Mouse (Mus musculus) forebrain, embryonic 14.5 days (tissue): ENCODE results near the gene Nek8. TPM values are rescaled to one million over a fixed set of nuclear protein-coding genes. Genes with fewer than 3 reads are reported as not detected.
"Not testable (repeated sequence)": the region's sequence is repeated elsewhere in the genome, so short reads cannot be mapped to it uniquely, and the experiment has no call there.

Experiments used
- ATAC-seq: fragments of 200-750 bp; cut with Nextera tagmentation; 2 replicates; pipeline ENCODE4 v1.8.0; 2017; ENCODE audit warnings: mild to moderate bottlenecking, moderate library complexity
- DNase-seq: peaks from one replicate; pipeline ENCODE4 v3.0.0-alpha.2; 2015; ENCODE audit warnings: low spot score
- H3K27ac ChIP-seq: fragments of 300-500 bp; sonication (generic); 2 replicates; pipeline ENCODE4 v1.5.1; 2014; ENCODE audit warnings: low read depth, mild to moderate bottlenecking, control low read depth, low read length, moderate library complexity
- H3K27me3 ChIP-seq: fragments of 300-500 bp; sonication (generic); replicated peaks from 2 replicates; pipeline ENCODE4 v1.6.1; 2014; ENCODE audit warnings: low read length, control low read depth, mixed read lengths; ENCODE audit not compliant: control insufficient read depth, insufficient read depth
- H3K36me3 ChIP-seq: fragments of 300-500 bp; sonication (generic); 2 replicates; pipeline ENCODE4 v1.6.1; 2014; ENCODE audit warnings: low read length, control low read depth; ENCODE audit not compliant: control insufficient read depth, insufficient read depth
- H3K4me1 ChIP-seq: fragments of 300-500 bp; sonication (generic); 2 replicates; pipeline ENCODE4 v1.6.1; 2014; ENCODE audit warnings: antibody characterized with exemption, low read length, control low read depth; ENCODE audit not compliant: control insufficient read depth, insufficient read depth
- H3K4me2 ChIP-seq: fragments of 300-500 bp; sonication (generic); 2 replicates; pipeline ENCODE4 v1.6.1; 2014; ENCODE audit warnings: mild to moderate bottlenecking, control low read depth, low read length
- H3K4me3 ChIP-seq: fragments of 300-500 bp; sonication (generic); 2 replicates; pipeline ENCODE4 v1.5.1; 2014; ENCODE audit warnings: low read depth, low read length, control low read depth
- H3K9ac ChIP-seq: fragments of 300-500 bp; sonication (generic); 2 replicates; pipeline ENCODE4 v1.6.1; 2014; ENCODE audit warnings: mild to moderate bottlenecking, low read length, control low read depth, moderate library complexity
- H3K9me3 ChIP-seq: fragments of 300-500 bp; sonication (generic); replicated peaks from 2 replicates; pipeline ENCODE4 v1.6.1; 2016; ENCODE audit warnings: low read length, control low read depth, mixed read lengths; ENCODE audit not compliant: control insufficient read depth
- WGBS: fragments of 180-500 bp; shearing (Covaris S2); extraction: QIAGEN DNeasy Blood & Tissue Kit; methylation state at CpG from one replicate; pipeline ENCODE4 v1.1.7; 2014; 5-methylcytosine and 5-hydroxymethylcytosine counted together
- polyA plus RNA-seq: library from polyadenylated mRNA; unstranded; fragments of >200 nt; fragmentation: Nextera tagmentation; extraction: Ambion mirVana; gene quantifications from 2 replicates; pipeline ENCODE4 v1.2.1, GENCODE M21; 2014

Gene Nek8
- polyA plus RNA-seq, 1 experiment from 2014 or later = 5.5 TPM

DNA sequence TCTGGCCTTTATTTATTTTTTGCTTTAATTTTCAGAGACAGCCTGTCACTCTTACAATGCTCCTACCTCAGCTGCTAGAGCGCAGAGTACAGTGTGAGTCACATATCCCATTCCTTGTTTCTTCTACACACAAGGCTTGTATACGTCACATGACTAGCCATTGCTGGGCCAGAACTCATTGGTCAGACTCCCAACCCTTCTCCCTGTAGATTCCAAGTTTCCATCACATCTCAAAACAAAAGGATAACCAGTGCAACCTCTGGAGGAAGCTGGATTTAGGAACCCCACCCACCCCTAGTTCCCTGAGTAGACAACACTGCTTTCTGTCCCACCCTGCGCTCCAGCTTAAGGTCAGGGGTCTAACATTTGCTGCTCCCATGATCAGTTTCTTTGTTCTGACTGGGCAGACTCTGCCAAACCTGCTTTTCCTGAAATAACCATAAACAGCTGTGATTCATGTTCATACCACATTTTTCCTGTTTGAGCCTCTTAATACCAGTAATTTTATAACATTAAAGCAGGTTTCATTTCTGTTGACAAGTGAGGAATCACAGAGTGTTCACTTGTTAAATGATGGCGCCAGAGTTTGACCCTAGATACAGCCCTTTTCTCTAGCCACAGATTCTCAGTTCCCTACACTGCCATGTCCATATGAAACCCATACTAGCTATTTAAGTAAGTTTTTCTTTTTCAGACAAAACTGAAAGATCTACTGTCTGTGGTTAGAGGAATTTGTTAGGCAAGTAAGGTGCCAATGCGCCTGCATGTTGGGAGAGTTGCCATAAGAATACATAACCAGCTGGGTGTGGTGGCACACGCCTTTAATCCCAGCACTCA lies 29.6 kb downstream of the Nek8 start:
- Histone ChIP-seq H3K36me3 (peaks cover 79% of the 10 kb centered on the region), H3K27me3 (no peaks in the 10 kb centered on the region), H3K9ac (no peak overlapping the region), H3K27ac (no peak overlapping the region), H3K9me3 (no peaks in the 10 kb centered on the region), H3K4me1 (peaks cover under 1% of the 10 kb centered on the region), H3K4me2 (no peak overlapping the region), H3K4me3 (no peak overlapping the region)
- 93% methylated on average over 6 of the region's 6 CpGs for WGBS
- ATAC-seq = no peak
- no peak for DNase-seq

DNA sequence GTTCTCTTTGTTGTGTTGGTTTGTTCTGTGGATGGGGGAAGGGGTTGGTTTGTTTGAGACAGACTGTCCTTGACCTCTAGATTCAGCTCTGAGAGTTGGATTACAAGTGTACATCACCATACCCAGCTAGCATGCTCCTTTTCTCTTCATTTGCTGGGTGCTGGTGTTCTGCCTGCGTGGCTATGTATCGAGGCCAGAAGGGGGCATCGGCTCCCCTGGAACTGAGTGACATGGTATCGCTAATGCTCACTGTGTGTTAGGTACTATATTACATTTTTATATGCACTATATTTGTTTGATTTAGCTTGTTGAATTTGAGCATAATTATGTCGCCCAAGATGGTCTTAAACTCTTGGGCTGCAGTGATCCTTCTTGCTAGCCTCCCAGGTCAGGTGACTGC lies 30.3 kb downstream of the Nek8 start:
- no peak overlapping the region for H3K27ac ChIP-seq
- no peaks in the 10 kb centered on the region for H3K9me3 ChIP-seq
- no peak overlapping the region for H3K4me3 ChIP-seq
- H3K9ac ChIP-seq = no peak overlapping the region
- no peaks in the 10 kb centered on the region for H3K4me1 ChIP-seq
- ATAC-seq (no peak), DNase-seq (no peak)
- H3K27me3 ChIP-seq = no peaks in the 10 kb centered on the region
- no peak overlapping the region for H3K4me2 ChIP-seq
- peaks cover 76% of the 10 kb centered on the region for H3K36me3 ChIP-seq
- WGBS = 91% methylated on average over 5 of the region's 5 CpGs

DNA sequence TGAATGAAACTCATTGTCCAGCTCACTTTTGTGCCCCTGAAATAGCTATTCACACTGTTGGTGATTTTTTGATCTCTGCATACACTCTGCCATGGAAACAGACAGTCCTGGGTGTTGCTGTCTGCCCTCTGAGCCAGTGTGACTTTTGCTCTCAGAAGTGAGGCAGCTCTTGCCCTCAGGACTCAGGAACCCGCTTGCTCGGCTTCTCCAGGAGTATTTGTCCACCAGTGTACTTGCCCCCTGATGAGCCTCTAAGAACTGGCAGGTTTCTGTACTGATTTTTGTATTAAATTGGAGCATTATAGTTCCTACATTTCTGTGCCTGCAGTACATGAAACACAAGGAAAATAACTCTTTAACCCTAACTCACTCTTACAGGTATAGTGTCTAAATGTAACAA lies 33.0 kb downstream of the Nek8 start:
- H3K9me3 ChIP-seq = no peaks in the 10 kb centered on the region
- H3K4me1 ChIP-seq = no peaks in the 10 kb centered on the region
- no peaks in the 10 kb centered on the region for H3K27me3 ChIP-seq
- no peak overlapping the region for H3K27ac ChIP-seq
- no peak for DNase-seq
- H3K36me3 ChIP-seq = peaks cover 52% of the 10 kb centered on the region
- WGBS = 86% methylated on average over 2 of the region's 2 CpGs
- no peak overlapping the region for H3K4me3 ChIP-seq
- no peak overlapping the region for H3K4me2 ChIP-seq
- ATAC-seq = no peak
- no peak overlapping the region for H3K9ac ChIP-seq

DNA sequence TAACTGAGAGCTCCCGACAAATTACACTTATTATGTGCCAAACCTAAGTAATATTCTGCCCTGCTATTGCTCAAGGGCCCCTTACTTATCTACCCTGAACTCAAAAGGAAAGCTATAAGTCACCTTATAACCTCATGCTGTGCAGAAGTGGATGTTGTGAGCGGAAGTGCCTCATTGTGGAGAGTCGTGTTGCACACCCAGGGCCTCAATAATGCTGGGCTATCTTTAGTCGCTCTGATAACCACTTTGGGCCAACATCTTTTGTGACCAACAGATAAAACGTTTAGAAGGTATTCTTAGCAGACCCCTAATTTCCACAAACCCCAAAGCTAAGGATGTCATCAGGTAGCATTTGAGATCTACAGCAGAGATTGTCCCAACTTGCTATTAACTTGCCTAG lies 35.8 kb downstream of the Nek8 start:
- no peak overlapping the region for H3K4me2 ChIP-seq
- H3K9ac ChIP-seq = no peak overlapping the region
- H3K27me3 ChIP-seq = no peaks in the 10 kb centered on the region
- H3K9me3 ChIP-seq = no peaks in the 10 kb centered on the region
- H3K36me3 ChIP-seq = peaks cover 27% of the 10 kb centered on the region
- no peak overlapping the region for H3K27ac ChIP-seq
- H3K4me3 ChIP-seq = no peak overlapping the region
- no peaks in the 10 kb centered on the region for H3K4me1 ChIP-seq
- ATAC-seq = no peak
- WGBS = 86% methylated on average over 5 of the region's 5 CpGs
- no peak for DNase-seq

DNA sequence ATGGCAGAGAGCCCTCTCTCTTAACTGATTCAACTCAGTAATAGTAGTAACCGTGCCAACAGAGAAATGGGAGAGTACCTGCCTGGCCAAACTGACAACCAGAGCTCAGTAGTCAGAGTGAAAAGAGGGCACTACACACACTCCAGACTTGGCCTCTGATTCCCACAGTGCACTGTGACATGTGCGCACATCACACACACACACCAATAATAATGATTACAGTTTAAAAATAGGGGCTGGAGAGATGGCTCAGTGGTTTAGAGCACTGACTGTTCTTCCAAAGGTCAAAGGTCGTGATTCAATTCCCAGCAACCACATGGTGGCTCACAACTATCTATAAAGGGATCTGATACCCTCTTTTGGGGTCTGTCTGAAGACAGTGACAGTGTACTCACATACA lies 38.5 kb downstream of the Nek8 start:
- Histone ChIP-seq H3K9ac (no peak overlapping the region), H3K4me1 (no peaks in the 10 kb centered on the region), H3K4me2 (no peak overlapping the region), H3K27me3 (no peaks in the 10 kb centered on the region), H3K4me3 (no peak overlapping the region), H3K27ac (no peak overlapping the region), H3K36me3 (peaks cover 2% of the 10 kb centered on the region; the same call in 1 of the 2 replicates), H3K9me3 (no peaks in the 10 kb centered on the region)
- no peak for ATAC-seq
- no peak for DNase-seq
- 94% methylated on average over 3 of the region's 3 CpGs for WGBS

- ATAC-seq = no peak
- no peaks in the 10 kb centered on the region for H3K9me3 ChIP-seq
- no peak overlapping the region for H3K27ac ChIP-seq
- 67% methylated on average over 4 of the region's 4 CpGs for WGBS
- no peak overlapping the region for H3K9ac ChIP-seq
- H3K4me2 ChIP-seq = no peak overlapping the region
- H3K4me1 ChIP-seq = no peaks in the 10 kb centered on the region
- H3K27me3 ChIP-seq = no peaks in the 10 kb centered on the region
- H3K36me3 ChIP-seq = no peaks in the 10 kb centered on the region
- DNase-seq = no peak
- H3K4me3 ChIP-seq = no peak overlapping the region
These were observed 38.9 kb downstream of the Nek8 start for GRCm38 (mm10) chr11:78137584-78137983.

DNA sequence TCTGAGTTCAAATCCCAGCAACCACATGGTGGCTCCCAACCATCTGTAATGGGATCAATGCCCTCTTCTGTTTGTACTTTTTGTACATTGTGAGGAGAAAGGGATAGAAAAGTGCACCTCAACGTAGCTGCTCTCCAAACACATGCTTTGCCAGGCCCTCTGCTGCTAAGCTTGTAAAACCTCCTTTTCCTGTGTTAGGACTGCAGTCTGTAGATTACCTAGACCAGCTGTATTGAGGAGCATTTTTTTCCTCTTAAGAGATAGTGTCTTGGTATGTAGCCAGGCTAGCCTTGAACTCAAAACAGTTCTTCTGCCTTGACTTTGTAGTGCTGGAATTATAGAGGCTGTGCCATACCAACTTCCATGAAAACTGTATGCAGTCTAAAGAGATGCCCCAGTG lies 40.3 kb downstream of the Nek8 start:
- H3K27ac ChIP-seq = no peak overlapping the region
- H3K27me3 ChIP-seq = no peaks in the 10 kb centered on the region
- DNase-seq (no peak), ATAC-seq (no peak)
- H3K4me3 ChIP-seq = no peak overlapping the region
- no peaks in the 10 kb centered on the region for H3K4me1 ChIP-seq
- no peak overlapping the region for H3K4me2 ChIP-seq
- no peak overlapping the region for H3K9ac ChIP-seq
- H3K36me3 ChIP-seq = no peaks in the 10 kb centered on the region
- H3K9me3 ChIP-seq = no peaks in the 10 kb centered on the region
- WGBS = 92% methylated on average over 1 of the region's 1 CpGs

GRCm38 (mm10) chr11:78135314-78135713 lies 41.2 kb downstream of the Nek8 start:
- DNase-seq, H3K27ac ChIP-seq, H3K4me3 ChIP-seq, ATAC-seq, H3K36me3 ChIP-seq, H3K9me3 ChIP-seq, H3K9ac ChIP-seq, H3K27me3 ChIP-seq, H3K4me1 ChIP-seq, H3K4me2 ChIP-seq: not testable (repeated sequence)
- 94% methylated on average over 7 of the region's 7 CpGs for WGBS

GRCm38 (mm10) chr11:78134344-78134743 lies 42.1 kb downstream of the Nek8 start:
- no peak overlapping the region for H3K4me2 ChIP-seq
- no peaks in the 10 kb centered on the region for H3K9me3 ChIP-seq
- no peak overlapping the region for H3K9ac ChIP-seq
- no peak overlapping the region for H3K4me3 ChIP-seq
- no peaks in the 10 kb centered on the region for H3K27me3 ChIP-seq
- no peak for DNase-seq
- ATAC-seq = no peak
- H3K4me1 ChIP-seq = no peaks in the 10 kb centered on the region
- H3K27ac ChIP-seq = no peak overlapping the region
- no peaks in the 10 kb centered on the region for H3K36me3 ChIP-seq
- 90% methylated on average over 3 of the region's 3 CpGs for WGBS
